In the genomic region with DNA sequence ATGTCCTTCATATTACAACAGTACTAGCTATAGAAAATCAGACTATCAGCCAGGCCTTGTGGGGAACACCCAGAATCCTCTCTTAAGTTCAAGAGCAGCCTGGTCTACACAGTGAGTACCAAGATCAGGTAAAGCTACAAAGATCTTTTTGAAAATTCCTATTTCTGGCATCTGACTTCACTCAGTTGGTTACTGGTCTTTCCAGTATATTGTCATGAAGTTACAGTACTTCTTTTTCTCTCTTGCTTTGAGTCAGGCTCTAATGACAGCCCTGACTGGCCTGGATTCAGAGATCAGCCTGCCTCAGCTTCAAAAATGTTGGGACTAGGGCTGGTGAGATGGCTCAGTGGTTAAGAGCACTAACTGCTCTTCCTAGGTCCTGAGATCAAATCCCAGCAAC, we compare ENCODE assay signal across 11 mouse cellular contexts. TPM values are rescaled to one million over a fixed set of nuclear protein-coding genes. Genes with fewer than 3 reads are reported as not detected.
DNase-seq lines count a peak whose midpoint lies in the region; ATAC-seq and TF ChIP-seq lines count a peak whose summit lies in the region.
"Had no signal": no experiment of that assay in that cellular context is flagged by ENCODE, and none has a peak within 500 bp of the region (broad histone marks: within the 10 kb centered on the region; RNA-seq: fewer than 3 reads in every experiment).

No protein-coding gene starts in this region.

- H3K4me1 ChIP-seq in forebrain, embryonic 10.5 days = peaks cover 33% of the 10 kb centered on the region
- peaks cover 3% of the 10 kb centered on the region; the same call in 1 of the 2 replicates for H3K4me1 ChIP-seq in forebrain, embryonic 11.5 days (replicated peaks; ENCODE audit: control insufficient read depth, insufficient read depth, low read length)
- H3K4me1 ChIP-seq in stomach, embryonic 14.5 days (ENCODE audit: control insufficient read depth, insufficient read depth, low read length) = peaks cover 11% of the 10 kb centered on the region; the same call in 1 of the 2 replicates
- H3K4me1 ChIP-seq in stomach, postnatal 0 days (replicated peaks; ENCODE audit: control insufficient read depth, insufficient read depth) = no peaks in the 10 kb centered on the region
- H3K4me1 ChIP-seq in liver, embryonic 13.5 days (replicated peaks) = peaks cover 40% of the 10 kb centered on the region
- 0 out of 2 replicates have a peak, but pooled peaks cover 4% of the 10 kb centered on the region for H3K4me1 ChIP-seq in stomach, embryonic 15.5 days

- peak overlapping the region; percentile 92; the same call in 1 of the 2 replicates for H3K4me3 ChIP-seq in forebrain, embryonic 10.5 days
- H3K4me3 ChIP-seq in forebrain, embryonic 11.5 days (ENCODE audit: low read depth, low read length) = no peak overlapping the region
- no peak overlapping the region for H3K4me3 ChIP-seq in stomach, embryonic 14.5 days (ENCODE audit: low read depth, low read length)
- no peak overlapping the region for H3K4me3 ChIP-seq in stomach, postnatal 0 days (ENCODE audit: low read depth, low read length)
- H3K4me3 ChIP-seq in liver, embryonic 13.5 days (replicated peaks) = peak overlapping the region; percentile 96; the same call in 1 of the 2 replicates
- no peak overlapping the region for H3K4me3 ChIP-seq in stomach, embryonic 15.5 days (replicated peaks)

- H3K27me3 ChIP-seq in forebrain, embryonic 10.5 days (ENCODE audit: poor library complexity, severe bottlenecking) = no peaks in the 10 kb centered on the region
- H3K27me3 ChIP-seq in forebrain, embryonic 11.5 days (ENCODE audit: control insufficient read depth, insufficient read depth, low read length) = no peaks in the 10 kb centered on the region
- no peaks in the 10 kb centered on the region for H3K27me3 ChIP-seq in stomach, embryonic 14.5 days (ENCODE audit: control insufficient read depth, insufficient read depth, low read length)
- no peaks in the 10 kb centered on the region for H3K27me3 ChIP-seq in stomach, postnatal 0 days (ENCODE audit: control insufficient read depth, insufficient read depth, low read length)
- no peaks in the 10 kb centered on the region for H3K27me3 ChIP-seq in liver, embryonic 13.5 days
- H3K27me3 ChIP-seq in stomach, embryonic 15.5 days (replicated peaks) = no peaks in the 10 kb centered on the region

- DNase-seq in forebrain, embryonic 10.5 days (ENCODE audit: extremely low spot score, low spot score) = no peak
- no peak for DNase-seq in forebrain, embryonic 11.5 days (ENCODE audit: low spot score)
- DNase-seq in stomach, postnatal 0 days (ENCODE audit: low spot score) = no peak
- no peak for DNase-seq in liver, embryonic 13.5 days
- no peak for DNase-seq in gastrocnemius, postnatal 10 days
- DNase-seq: heart, adult 2 months; lung, postnatal 36 days; right cerebral cortex, postnatal 14 days had no signal

- H3K9me3 ChIP-seq in forebrain, embryonic 10.5 days = no peaks in the 10 kb centered on the region
- no peaks in the 10 kb centered on the region for H3K9me3 ChIP-seq in forebrain, embryonic 11.5 days (ENCODE audit: control insufficient read depth, low read length)
- H3K9me3 ChIP-seq in stomach, embryonic 14.5 days (ENCODE audit: control insufficient read depth, low read depth, low read length) = no peaks in the 10 kb centered on the region
- H3K9me3 ChIP-seq in stomach, postnatal 0 days (ENCODE audit: control insufficient read depth, low read length) = no peaks in the 10 kb centered on the region
- no peaks in the 10 kb centered on the region for H3K9me3 ChIP-seq in liver, embryonic 13.5 days (replicated peaks)
- no peaks in the 10 kb centered on the region for H3K9me3 ChIP-seq in stomach, embryonic 15.5 days

- no peak for TF ChIP-seq EP300 in stomach, postnatal 0 days (optimal IDR thresholded peaks at IDR 0.05)

- H3K36me3 ChIP-seq in forebrain, embryonic 10.5 days (replicated peaks) = peaks cover 26% of the 10 kb centered on the region
- no peaks in the 10 kb centered on the region for H3K36me3 ChIP-seq in forebrain, embryonic 11.5 days (ENCODE audit: control insufficient read depth, insufficient read depth, low read length)
- no peaks in the 10 kb centered on the region; the same call in 1 of the 2 replicates for H3K36me3 ChIP-seq in stomach, embryonic 14.5 days (ENCODE audit: control insufficient read depth, insufficient read depth, low read length)
- no peaks in the 10 kb centered on the region for H3K36me3 ChIP-seq in stomach, postnatal 0 days (ENCODE audit: control insufficient read depth, insufficient read depth, low read length)
- no peaks in the 10 kb centered on the region for H3K36me3 ChIP-seq in liver, embryonic 13.5 days
- H3K36me3 ChIP-seq in stomach, embryonic 15.5 days = no peaks in the 10 kb centered on the region

- no peak overlapping the region for H3K4me2 ChIP-seq in forebrain, embryonic 11.5 days (ENCODE audit: low read depth, low read length, severe bottlenecking)
- peak overlapping the region; percentile 86 for H3K4me2 ChIP-seq in stomach, embryonic 14.5 days (replicated peaks; ENCODE audit: low read depth, low read length)
- no peak overlapping the region for H3K4me2 ChIP-seq in stomach, postnatal 0 days (replicated peaks; ENCODE audit: low read depth)
- H3K4me2 ChIP-seq in liver, embryonic 13.5 days = peak overlapping the region; percentile 88
- H3K4me2 ChIP-seq in stomach, embryonic 15.5 days = peak overlapping the region; percentile 79

- no peak overlapping the region for H3K27ac ChIP-seq in forebrain, embryonic 10.5 days
- no peak overlapping the region for H3K27ac ChIP-seq in forebrain, embryonic 11.5 days (ENCODE audit: low read depth, low read length)
- no peak overlapping the region for H3K27ac ChIP-seq in stomach, embryonic 14.5 days (ENCODE audit: low read length)
- no peak overlapping the region for H3K27ac ChIP-seq in stomach, postnatal 0 days (replicated peaks)
- H3K27ac ChIP-seq in liver, embryonic 13.5 days = no peak overlapping the region
- H3K27ac ChIP-seq in stomach, embryonic 15.5 days = no peak overlapping the region
- H3K27ac ChIP-seq: heart, adult 2 months had no signal

- no peak for ATAC-seq in forebrain, embryonic 11.5 days (replicated peaks; ENCODE audit: low FRiP score)
- no peak for ATAC-seq in stomach, embryonic 14.5 days (ENCODE audit: insufficient number of reproducible peaks, insufficient read depth, low FRiP score, low read depth)
- no peak for ATAC-seq in stomach, postnatal 0 days (ENCODE audit: low FRiP score, low TSS enrichment)
- ATAC-seq in liver, embryonic 13.5 days (ENCODE audit: low read depth) = no peak
- ATAC-seq in stomach, embryonic 15.5 days (ENCODE audit: insufficient read depth, low FRiP score, low read depth) = no peak
- no peak for ATAC-seq in inflammation-experienced regulatory T-cells, adult 6 months

- no peak for TF ChIP-seq CTCF in stomach, postnatal 0 days (IDR thresholded peaks at IDR 0.05; ENCODE audit: low read depth)

- no peak overlapping the region for H3K9ac ChIP-seq in forebrain, embryonic 11.5 days (ENCODE audit: low read length)
- no peak overlapping the region for H3K9ac ChIP-seq in stomach, embryonic 14.5 days (replicated peaks; ENCODE audit: low read depth, low read length)
- no peak overlapping the region for H3K9ac ChIP-seq in stomach, postnatal 0 days (ENCODE audit: low read length)
- no peak overlapping the region for H3K9ac ChIP-seq in liver, embryonic 13.5 days
- H3K9ac ChIP-seq in stomach, embryonic 15.5 days = no peak overlapping the region

RNA-seq across cellular contexts. Expression of a gene that starts 4.4 kb away (rescaled TPM):
- polyA plus RNA-seq in forebrain, embryonic 10.5 days (2016; fragmentation: Nextera tagmentation; extraction: Ambion mirVana) = 34.6 and 38.0 TPM in 2 replicates
- 46.9 and 47.8 TPM in 2 replicates for polyA plus RNA-seq in forebrain, embryonic 11.5 days (2014; fragmentation: Nextera tagmentation; extraction: Ambion mirVana)
- polyA plus RNA-seq in stomach, embryonic 14.5 days (2014; fragmentation: Nextera tagmentation; extraction: Ambion mirVana) = 48.6 and 50.7 TPM in 2 replicates
- polyA plus RNA-seq in stomach, postnatal 0 days (2015; fragmentation: Nextera tagmentation; extraction: Ambion mirVana) = 18.5 and 18.8 TPM in 2 replicates
- 14.6 and 15.4 TPM in 2 replicates for polyA plus RNA-seq in liver, embryonic 13.5 days (2015; fragmentation: Nextera tagmentation; extraction: Ambion mirVana)
- 32.7 and 33.7 TPM in 2 replicates for polyA plus RNA-seq in stomach, embryonic 15.5 days (2015; fragmentation: Nextera tagmentation; extraction: Ambion mirVana)
- total RNA-seq in gastrocnemius, postnatal 10 days (2021) = 10 to 100 TPM; 51.6 to 54.7 TPM
- 10 to 100 TPM; 29.1 to 34.6 (median 34.4) TPM for polyA plus RNA-seq in inflammation-experienced regulatory T-cells, adult 6 months (2017; shearing (Covaris generic))

RNA-seq across cellular contexts. Expression of a gene that starts 40.6 kb away (rescaled TPM):
- 2.4 and 3.3 TPM in 2 replicates for polyA plus RNA-seq in forebrain, embryonic 10.5 days (2016; fragmentation: Nextera tagmentation; extraction: Ambion mirVana)
- 4.8 TPM in 2 replicates for polyA plus RNA-seq in forebrain, embryonic 11.5 days (2014; fragmentation: Nextera tagmentation; extraction: Ambion mirVana)
- 0.29 and 0.61 TPM in 2 replicates for polyA plus RNA-seq in stomach, embryonic 14.5 days (2014; fragmentation: Nextera tagmentation; extraction: Ambion mirVana)
- polyA plus RNA-seq in stomach, postnatal 0 days (2015; fragmentation: Nextera tagmentation; extraction: Ambion mirVana) = 0.15 and 0.23 TPM in 2 replicates
- 0.44 and 0.70 TPM in 2 replicates for polyA plus RNA-seq in liver, embryonic 13.5 days (2015; fragmentation: Nextera tagmentation; extraction: Ambion mirVana)
- 0.53 and 0.59 TPM in 2 replicates for polyA plus RNA-seq in stomach, embryonic 15.5 days (2015; fragmentation: Nextera tagmentation; extraction: Ambion mirVana)
- under 1 TPM in 1 of 2 experiments, not detected in 1; 0.14 TPM for total RNA-seq in gastrocnemius, postnatal 10 days (2021)
- polyA plus RNA-seq in inflammation-experienced regulatory T-cells, adult 6 months (2017; shearing (Covaris generic)) = not detected

RNA-seq across cellular contexts. Expression of a gene that starts 55.2 kb away (rescaled TPM):
- polyA plus RNA-seq in forebrain, embryonic 10.5 days (2016; fragmentation: Nextera tagmentation; extraction: Ambion mirVana) = 29.0 and 29.9 TPM in 2 replicates
- 44.6 and 48.8 TPM in 2 replicates for polyA plus RNA-seq in forebrain, embryonic 11.5 days (2014; fragmentation: Nextera tagmentation; extraction: Ambion mirVana)
- 114 and 116 TPM in 2 replicates for polyA plus RNA-seq in stomach, embryonic 14.5 days (2014; fragmentation: Nextera tagmentation; extraction: Ambion mirVana)
- 113 and 115 TPM in 2 replicates for polyA plus RNA-seq in stomach, postnatal 0 days (2015; fragmentation: Nextera tagmentation; extraction: Ambion mirVana)
- 58.2 and 71.8 TPM in 2 replicates for polyA plus RNA-seq in liver, embryonic 13.5 days (2015; fragmentation: Nextera tagmentation; extraction: Ambion mirVana)
- 106 and 118 TPM in 2 replicates for polyA plus RNA-seq in stomach, embryonic 15.5 days (2015; fragmentation: Nextera tagmentation; extraction: Ambion mirVana)
- total RNA-seq in gastrocnemius, postnatal 10 days (2021) = 10 to 100 TPM; 96.4 to 98.2 TPM
- polyA plus RNA-seq in inflammation-experienced regulatory T-cells, adult 6 months (2017; shearing (Covaris generic)) = 10 to 100 TPM; 54.8 to 88.4 (median 87.9) TPM

Comparison
In these comparisons a context has a peak if more than half of its experiments do, and no peak if none do; other contexts are left out.
1. H3K4me3 ChIP-seq: peak in forebrain, embryonic 10.5 days (single experiment) and liver, embryonic 13.5 days (single experiment); none in forebrain, embryonic 11.5 days (single experiment), stomach, embryonic 14.5 days (single experiment), stomach, postnatal 0 days (single experiment) and stomach, embryonic 15.5 days (single experiment).
2. H3K4me2 ChIP-seq: peak in stomach, embryonic 14.5 days (single experiment), liver, embryonic 13.5 days (single experiment) and stomach, embryonic 15.5 days (single experiment); none in forebrain, embryonic 11.5 days (single experiment) and stomach, postnatal 0 days (single experiment).